Mouse (Mus musculus): ENCODE results near the gene Gnas. TPM values are rescaled to one million over a fixed set of nuclear protein-coding genes. Genes with fewer than 3 reads are reported as not detected.
"Not testable (repeated sequence)": the region's sequence is repeated elsewhere in the genome, so short reads cannot be mapped to it uniquely, and the experiment has no call there.

Gnas gene
- total RNA-seq, 2 experiments from 2014 or later, result 3,196 to 3,475 TPM

- no peak for DNase-seq (ENCODE audit: low spot score in 2 of 2)
These were observed 60.9 kb downstream of the Gnas start for GRCm38 (mm10) chr2:174344996-174345395.

GRCm38 (mm10) chr2:174346612-174346998 lies 62.5 kb downstream of the Gnas start, which contains the start of gene Gm20721:
Gm20721 (minus strand) TSS chr2:174346712.
- no peak for DNase-seq (ENCODE audit: low spot score in 2 of 2)

DNA sequence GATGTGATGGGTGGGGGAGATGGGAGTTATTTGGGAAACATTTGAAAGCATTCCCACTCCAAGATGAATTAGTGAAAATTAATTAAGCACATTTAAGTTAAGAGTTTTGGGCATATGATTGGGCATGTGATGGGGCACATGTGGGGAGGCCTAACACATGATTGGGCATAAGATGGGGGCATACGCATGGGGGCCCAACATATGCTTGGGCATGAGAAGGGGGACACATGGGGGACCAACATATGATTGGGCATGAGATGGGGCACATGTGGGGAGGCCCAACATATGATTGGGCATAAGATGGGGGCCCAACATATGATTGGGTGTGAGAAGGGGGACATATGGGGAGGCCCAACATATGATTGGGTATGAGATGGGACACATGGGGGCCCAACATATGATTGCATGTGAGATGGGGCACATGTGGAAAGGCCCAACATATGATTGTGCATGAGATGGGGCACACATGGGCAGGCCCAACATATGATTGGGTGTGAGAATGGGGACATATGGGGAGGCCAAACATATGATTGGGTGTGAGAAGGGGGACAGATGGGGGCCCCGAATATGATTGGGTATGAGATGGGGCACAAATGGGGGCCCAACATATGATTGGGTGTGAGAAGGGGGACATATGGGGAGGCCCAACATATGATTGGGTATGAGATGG lies 63.0 kb downstream of the Gnas start:
- not testable (repeated sequence) for DNase-seq (ENCODE audit: low spot score in 2 of 2)

- no peak for DNase-seq (ENCODE audit: low spot score in 2 of 2)
These were observed 74.4 kb downstream of the Gnas start for GRCm38 (mm10) chr2:174358516-174358915.

GRCm38 (mm10) chr2:174359656-174360055 lies 75.5 kb downstream of the Gnas start:
- DNase-seq (ENCODE audit: low spot score in 2 of 2), result no peak

- DNase-seq (ENCODE audit: low spot score in 2 of 2), result no peak
These were observed 82.5 kb downstream of the Gnas start for GRCm38 (mm10) chr2:174366571-174366970.

- no peak for DNase-seq (ENCODE audit: low spot score in 2 of 2)
These were observed 96.9 kb downstream of the Gnas start for GRCm38 (mm10) chr2:174381021-174381420.

DNA sequence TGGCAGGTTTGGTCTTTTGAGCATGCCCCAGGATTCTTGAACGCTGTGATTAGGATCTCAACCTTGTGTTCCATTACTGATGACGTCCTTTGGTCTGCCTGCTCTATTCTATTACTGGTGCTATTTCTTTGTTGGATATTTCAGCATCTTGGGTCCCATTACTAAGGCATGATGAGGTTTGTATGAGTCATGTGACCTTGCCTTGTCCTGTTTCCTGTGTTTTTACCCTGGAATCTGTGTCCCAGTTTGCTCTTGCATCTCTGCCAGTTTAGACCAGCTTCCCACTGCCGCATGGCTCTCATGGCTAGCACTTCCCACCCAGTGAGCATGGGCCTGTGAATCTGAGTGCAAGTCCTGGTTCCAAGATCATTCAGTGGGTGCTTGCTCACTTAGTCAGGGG lies 107.8 kb downstream of the Gnas start:
- no peak for DNase-seq (ENCODE audit: low spot score in 2 of 2)

- DNase-seq (ENCODE audit: low spot score in 2 of 2), result no peak
These were observed 108.4 kb downstream of the Gnas start for GRCm38 (mm10) chr2:174392554-174392953.

DNA sequence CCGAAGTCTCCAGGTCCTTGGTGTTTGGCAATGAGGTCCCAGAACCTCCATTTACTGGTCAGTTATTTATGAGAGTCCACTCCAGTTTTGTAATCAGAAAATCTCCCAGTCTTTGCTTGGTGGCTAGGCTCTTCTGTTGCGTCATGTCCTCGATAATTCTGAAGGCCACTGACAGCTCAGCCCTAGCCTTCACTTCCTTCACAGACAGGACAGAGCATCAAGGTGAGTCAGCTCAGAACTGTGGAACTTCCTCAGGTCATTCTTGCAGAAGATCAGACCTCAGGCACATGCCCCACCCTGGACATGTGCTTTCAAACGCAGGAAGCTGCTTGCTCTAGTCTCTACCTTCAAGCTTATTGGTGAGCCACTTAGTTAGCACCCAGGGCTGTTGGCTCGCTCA lies 109.3 kb downstream of the Gnas start:
- DNase-seq (ENCODE audit: low spot score in 2 of 2), result no peak

Small RNA genes lying within 50 kb of the gene (microRNA-seq; reads per million reads assigned to microRNA genes)
- gene Gm27591 (not detected), gene Mir296 (497 reads per million, percentile 67 among the genes with 10 or more reads in this experiment), gene Mir298 (7,171 reads per million, percentile 92 among the genes with 10 or more reads in this experiment)

Other genes starting within 250 kb of the Gnas start
- 10 to 100 TPM; 40.5 to 44.4 TPM for gene Stx16, start 208.0 kb upstream of the Gnas start, total RNA-seq (2021)
- gene Npepl1, start 174.0 kb upstream of the Gnas start, total RNA-seq (2021), result 100 to 1,000 TPM; 121 to 126 TPM
- 1 to 10 TPM; 4.8 to 6.4 TPM for gene Gm20721, start 62.4 kb downstream of the Gnas start, total RNA-seq (2021)
- gene Nelfcd, start 131.5 kb downstream of the Gnas start, total RNA-seq (2021), result 10 to 100 TPM; 58.8 to 77.5 TPM
- gene Ctsz, start 154.7 kb downstream of the Gnas start, total RNA-seq (2021), result 10 to 100 TPM; 80.8 to 95.9 TPM
- under 1 TPM; 0.26 to 0.52 TPM for gene Tubb1, start 166.4 kb downstream of the Gnas start, total RNA-seq (2021)
- 100 to 1,000 TPM; 771 to 884 TPM for gene Atp5e, start 179.8 kb downstream of the Gnas start, total RNA-seq (2021)
- 10 to 100 TPM; 58.9 to 62.8 TPM for gene Prelid3b, start 188.8 kb downstream of the Gnas start, total RNA-seq (2021)